In the genomic region with DNA sequence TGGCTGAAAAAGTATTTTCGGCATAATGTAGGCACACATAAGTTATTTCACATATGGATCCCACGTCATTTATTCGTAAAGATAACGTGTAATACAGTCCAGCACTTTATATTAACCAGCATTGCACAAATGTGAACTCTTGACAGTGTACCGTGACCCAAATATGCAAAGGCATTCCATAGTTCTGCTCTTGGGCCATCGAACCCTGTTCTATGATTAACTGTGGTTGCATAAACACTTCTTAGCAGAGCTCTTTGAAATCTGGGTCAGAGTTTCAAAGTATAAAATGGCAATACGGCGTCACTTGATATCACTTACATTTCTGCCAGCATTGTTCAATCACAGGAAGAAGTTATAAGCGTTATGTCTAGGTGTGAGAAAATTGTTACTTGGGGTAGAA, we compare ENCODE assay signal across 9 mouse cellular contexts. TPM values are rescaled to one million over a fixed set of nuclear protein-coding genes. Genes with fewer than 3 reads are reported as not detected.
DNase-seq lines count a peak whose midpoint lies in the region; ATAC-seq and TF ChIP-seq lines count a peak whose summit lies in the region.
"Had no signal": no experiment of that assay in that cellular context is flagged by ENCODE, and none has a peak within 500 bp of the region (broad histone marks: within the 10 kb centered on the region; RNA-seq: fewer than 3 reads in every experiment).

No protein-coding gene starts in this region.

- H3K36me3 ChIP-seq in embryonic facial prominence, embryonic 10.5 days (replicated peaks) = peaks cover 12% of the 10 kb centered on the region; the same call in 1 of the 2 replicates
- H3K36me3 ChIP-seq in intestine, postnatal 0 days (ENCODE audit: control insufficient read depth, insufficient read depth) = no peaks in the 10 kb centered on the region
- H3K36me3 ChIP-seq in midbrain, embryonic 14.5 days (ENCODE audit: control insufficient read depth, insufficient read depth, low read length) = no peaks in the 10 kb centered on the region

- no peak for TF ChIP-seq CTCF in intestine, postnatal 0 days (IDR thresholded peaks at IDR 0.05; ENCODE audit: low read depth)

- no peaks in the 10 kb centered on the region for H3K9me3 ChIP-seq in embryonic facial prominence, embryonic 10.5 days
- H3K9me3 ChIP-seq in intestine, postnatal 0 days (ENCODE audit: control insufficient read depth) = no peaks in the 10 kb centered on the region
- H3K9me3 ChIP-seq in midbrain, embryonic 14.5 days (ENCODE audit: control insufficient read depth, low read length) = no peaks in the 10 kb centered on the region

- H3K27me3 ChIP-seq in embryonic facial prominence, embryonic 10.5 days (replicated peaks; ENCODE audit: low read depth, poor library complexity, severe bottlenecking) = no peaks in the 10 kb centered on the region
- no peaks in the 10 kb centered on the region for H3K27me3 ChIP-seq in intestine, postnatal 0 days (replicated peaks; ENCODE audit: control insufficient read depth, insufficient read depth, low read length)
- no peaks in the 10 kb centered on the region for H3K27me3 ChIP-seq in midbrain, embryonic 14.5 days (ENCODE audit: control insufficient read depth, insufficient read depth, low read length)
- H3K27me3 ChIP-seq: Patski had no signal

- peak; percentile 62 for DNase-seq in kidney, adult 11 months
- DNase-seq in kidney, postnatal 25 days = no peak
- no peak for DNase-seq in embryonic facial prominence, embryonic 10.5 days (ENCODE audit: low spot score)
- DNase-seq in midbrain, embryonic 14.5 days = no peak
- no peak for DNase-seq in frontal cortex, postnatal 25 days (ENCODE audit: low spot score in 2 of 2)
- DNase-seq in cerebellum, postnatal 10 days = no peak
- no peak for DNase-seq in B cell, adult 2 months

- H3K4me3 ChIP-seq in embryonic facial prominence, embryonic 10.5 days = peak overlapping the region; percentile 94
- peak overlapping the region; percentile 96 for H3K4me3 ChIP-seq in intestine, postnatal 0 days (ENCODE audit: low read depth, low read length)
- H3K4me3 ChIP-seq in midbrain, embryonic 14.5 days (replicated peaks; ENCODE audit: low read depth, low read length) = peak overlapping the region; percentile 100

- peaks cover 31% of the 10 kb centered on the region for H3K4me1 ChIP-seq in embryonic facial prominence, embryonic 10.5 days
- 0 out of 2 replicates have a peak, but pooled peaks cover 4% of the 10 kb centered on the region for H3K4me1 ChIP-seq in intestine, postnatal 0 days (replicated peaks; ENCODE audit: control insufficient read depth, insufficient read depth, low read length)
- peaks cover 25% of the 10 kb centered on the region for H3K4me1 ChIP-seq in midbrain, embryonic 14.5 days (ENCODE audit: control insufficient read depth, insufficient read depth, low read length)

- no peak overlapping the region for H3K9ac ChIP-seq in intestine, postnatal 0 days (ENCODE audit: low read depth, low read length)
- peak overlapping the region; percentile 90 for H3K9ac ChIP-seq in midbrain, embryonic 14.5 days (replicated peaks; ENCODE audit: low read length)

- peak overlapping the region; percentile 96 for H3K27ac ChIP-seq in embryonic facial prominence, embryonic 10.5 days (replicated peaks)
- H3K27ac ChIP-seq in intestine, postnatal 0 days (ENCODE audit: low read depth, low read length) = peak overlapping the region; percentile 97
- peak overlapping the region; percentile 93; the same call in 1 of the 2 replicates for H3K27ac ChIP-seq in midbrain, embryonic 14.5 days (replicated peaks; ENCODE audit: low read depth, low read length)

- 0 out of 2 replicates have a peak, but pooled peaks have one; percentile 12 for ATAC-seq in intestine, postnatal 0 days
- ATAC-seq in midbrain, embryonic 14.5 days (ENCODE audit: low FRiP score, low TSS enrichment) = no peak

- H3K4me2 ChIP-seq in intestine, postnatal 0 days (replicated peaks; ENCODE audit: low read depth) = peak overlapping the region; percentile 69
- H3K4me2 ChIP-seq in midbrain, embryonic 14.5 days (ENCODE audit: low read length) = peak overlapping the region; percentile 83

- WGBS in embryonic facial prominence, embryonic 10.5 days = 88% methylated on average over 9 of the region's 9 CpGs
- 49% methylated on average over 9 of the region's 9 CpGs for WGBS in intestine, postnatal 0 days
- WGBS in midbrain, embryonic 14.5 days = 95% methylated on average over 9 of the region's 9 CpGs

RNA-seq across cellular contexts. Expression of gene Ubqln1, which starts 0.9 kb away (rescaled TPM):
- 135 and 144 TPM in 2 replicates for polyA plus RNA-seq in embryonic facial prominence, embryonic 10.5 days (2016; fragmentation: Nextera tagmentation; extraction: Ambion mirVana)
- polyA plus RNA-seq in intestine, postnatal 0 days (2015; fragmentation: Nextera tagmentation; extraction: Ambion mirVana) = 59.5 and 61.3 TPM in 2 replicates
- 100 and 112 TPM in 2 replicates for polyA plus RNA-seq in midbrain, embryonic 14.5 days (2014; fragmentation: Nextera tagmentation; extraction: Ambion mirVana)

RNA-seq across cellular contexts. Expression of gene Idnk, which starts 58.9 kb away (rescaled TPM):
- polyA plus RNA-seq in embryonic facial prominence, embryonic 10.5 days (2016; fragmentation: Nextera tagmentation; extraction: Ambion mirVana) = 43.2 and 43.3 TPM in 2 replicates
- polyA plus RNA-seq in intestine, postnatal 0 days (2015; fragmentation: Nextera tagmentation; extraction: Ambion mirVana) = 79.0 and 88.7 TPM in 2 replicates
- 59.7 TPM in 2 replicates for polyA plus RNA-seq in midbrain, embryonic 14.5 days (2014; fragmentation: Nextera tagmentation; extraction: Ambion mirVana)

RNA-seq across cellular contexts. Expression of gene Gkap1, which starts 59.1 kb away (rescaled TPM):
- polyA plus RNA-seq in embryonic facial prominence, embryonic 10.5 days (2016; fragmentation: Nextera tagmentation; extraction: Ambion mirVana) = 17.5 and 18.4 TPM in 2 replicates
- polyA plus RNA-seq in intestine, postnatal 0 days (2015; fragmentation: Nextera tagmentation; extraction: Ambion mirVana) = 14.7 and 15.5 TPM in 2 replicates
- 25.2 TPM in 2 replicates for polyA plus RNA-seq in midbrain, embryonic 14.5 days (2014; fragmentation: Nextera tagmentation; extraction: Ambion mirVana)
